Mouse (Mus musculus) E14TG2a.4 (cell line): ENCODE results near the gene Nedd4.

Experiments used
- H3K27me3 ChIP-seq: 2 replicates; pipeline ENCODE4 v1.6.1; 2014; ENCODE audit warnings: low read length, control low read depth; ENCODE audit not compliant: insufficient read depth
- H3K36me3 ChIP-seq: 2 replicates; pipeline ENCODE4 v1.6.1; 2014; ENCODE audit warnings: low read length, control low read depth; ENCODE audit not compliant: insufficient read depth
- H3K4me1 ChIP-seq: replicated peaks from 2 replicates; pipeline ENCODE4 v1.6.1; 2014; ENCODE audit warnings: low read depth, low read length, control low read depth
- H3K4me3 ChIP-seq: replicated peaks from 2 replicates; pipeline ENCODE4 v1.5.1; 2014; ENCODE audit warnings: mild to moderate bottlenecking, low read length
- H3K9me3 ChIP-seq: 2 replicates; pipeline ENCODE4 v1.6.1; 2014; ENCODE audit warnings: low read length, control low read depth
- CTCF ChIP-seq: conservative IDR thresholded peaks from 2 replicates; pipeline ENCODE4 v1.5.1; 2014; ENCODE audit warnings: low read length
- NANOG ChIP-seq: IDR thresholded peaks from 2 replicates; pipeline ENCODE4 v1.6.1; 2014; ENCODE audit warnings: borderline replicate concordance, low read length, mixed read lengths
- POU5F1 ChIP-seq: IDR thresholded peaks from 2 replicates; pipeline ENCODE4 v1.6.1; 2014; ENCODE audit warnings: low read length, borderline replicate concordance

The Nedd4 gene

GRCm38 (mm10) chr9:72697779-72698178, 35.6 kb downstream of the Nedd4 start:
- peaks cover 98% of the 10 kb centered on the region for H3K36me3 ChIP-seq
- peaks cover 94% of the 10 kb centered on the region for H3K4me1 ChIP-seq
- H3K9me3 ChIP-seq = no peaks in the 10 kb centered on the region
- no peak overlapping the region for H3K4me3 ChIP-seq
- TF ChIP-seq CTCF = no peak
- no peak for TF ChIP-seq NANOG
- no peak for TF ChIP-seq POU5F1
- H3K27me3 ChIP-seq = no peaks in the 10 kb centered on the region

GRCm38 (mm10) chr9:72699702-72700101, 37.6 kb downstream of the Nedd4 start:
- peaks cover 98% of the 10 kb centered on the region for H3K36me3 ChIP-seq
- peaks cover 93% of the 10 kb centered on the region for H3K4me1 ChIP-seq
- TF ChIP-seq NANOG = no peak
- no peak for TF ChIP-seq CTCF
- TF ChIP-seq POU5F1 = no peak
- no peak overlapping the region for H3K4me3 ChIP-seq
- no peaks in the 10 kb centered on the region for H3K9me3 ChIP-seq
- no peaks in the 10 kb centered on the region for H3K27me3 ChIP-seq

GRCm38 (mm10) chr9:72701441-72701840, 39.3 kb downstream of the Nedd4 start:
- Histone ChIP-seq H3K36me3 (peaks cover 98% of the 10 kb centered on the region), H3K4me1 (peaks cover 96% of the 10 kb centered on the region)
- no peak for TF ChIP-seq NANOG
- no peak for TF ChIP-seq CTCF
- TF ChIP-seq POU5F1 = no peak

GRCm38 (mm10) chr9:72702075-72702474, 39.9 kb downstream of the Nedd4 start:
- no peak overlapping the region for H3K4me3 ChIP-seq
- H3K27me3 ChIP-seq = no peaks in the 10 kb centered on the region
- peaks cover 96% of the 10 kb centered on the region for H3K4me1 ChIP-seq
- H3K36me3 ChIP-seq = peaks cover 98% of the 10 kb centered on the region
- H3K9me3 ChIP-seq = no peaks in the 10 kb centered on the region
- TF ChIP-seq CTCF = no peak
- no peak for TF ChIP-seq NANOG
- TF ChIP-seq POU5F1 = no peak

More at GRCm38 (mm10) chr9:72701441-72701840, 39.3 kb downstream of the Nedd4 start:
- no peaks in the 10 kb centered on the region for H3K9me3 ChIP-seq
- H3K4me3 ChIP-seq = no peak overlapping the region
- no peaks in the 10 kb centered on the region for H3K27me3 ChIP-seq

GRCm38 (mm10) chr9:72703142-72703541, 41.0 kb downstream of the Nedd4 start:
- Histone ChIP-seq H3K36me3 (peaks cover 100% of the 10 kb centered on the region), H3K4me3 (no peak overlapping the region), H3K9me3 (no peaks in the 10 kb centered on the region), H3K4me1 (peaks cover 98% of the 10 kb centered on the region), H3K27me3 (no peaks in the 10 kb centered on the region)
- TF ChIP-seq CTCF = no peak
- no peak for TF ChIP-seq POU5F1
- no peak for TF ChIP-seq NANOG

GRCm38 (mm10) chr9:72703754-72704153, 41.6 kb downstream of the Nedd4 start:
- no peaks in the 10 kb centered on the region for H3K9me3 ChIP-seq
- H3K36me3 ChIP-seq = peaks cover 100% of the 10 kb centered on the region
- TF ChIP-seq POU5F1 (no peak), NANOG (no peak), CTCF (no peak)
- H3K4me3 ChIP-seq = no peak overlapping the region
- H3K4me1 ChIP-seq = peaks cover 98% of the 10 kb centered on the region
- H3K27me3 ChIP-seq = no peaks in the 10 kb centered on the region

GRCm38 (mm10) chr9:72705270-72705669, 43.1 kb downstream of the Nedd4 start:
- no peak for TF ChIP-seq POU5F1
- no peak for TF ChIP-seq CTCF
- no peak for TF ChIP-seq NANOG

GRCm38 (mm10) chr9:72707999-72708398, 45.9 kb downstream of the Nedd4 start:
- H3K36me3 ChIP-seq = peaks cover 99% of the 10 kb centered on the region
- H3K27me3 ChIP-seq = no peaks in the 10 kb centered on the region
- no peak overlapping the region for H3K4me3 ChIP-seq
- H3K9me3 ChIP-seq = no peaks in the 10 kb centered on the region
- TF ChIP-seq POU5F1 = no peak
- no peak for TF ChIP-seq CTCF
- TF ChIP-seq NANOG = no peak
- H3K4me1 ChIP-seq = peaks cover 64% of the 10 kb centered on the region

More at GRCm38 (mm10) chr9:72705270-72705669, 43.1 kb downstream of the Nedd4 start:
- peaks cover 100% of the 10 kb centered on the region for H3K36me3 ChIP-seq
- no peaks in the 10 kb centered on the region for H3K9me3 ChIP-seq
- peaks cover 92% of the 10 kb centered on the region for H3K4me1 ChIP-seq
- no peaks in the 10 kb centered on the region for H3K27me3 ChIP-seq
- H3K4me3 ChIP-seq = no peak overlapping the region

- Histone ChIP-seq H3K4me1 (peaks cover 60% of the 10 kb centered on the region), H3K27me3 (no peaks in the 10 kb centered on the region), H3K4me3 (no peak overlapping the region), H3K36me3 (peaks cover 99% of the 10 kb centered on the region), H3K9me3 (no peaks in the 10 kb centered on the region)
- no peak for TF ChIP-seq POU5F1
- no peak for TF ChIP-seq NANOG
- TF ChIP-seq CTCF = no peak
Measured at GRCm38 (mm10) chr9:72708690-72709089, 46.5 kb downstream of the Nedd4 start.
